Mouse (Mus musculus) heart, postnatal 25 days (tissue): ENCODE data around the gene Calml4. TPM values are rescaled to one million over a fixed set of nuclear protein-coding genes. Genes with fewer than 3 reads are reported as not detected.
"Not testable (repeated sequence)": the region's sequence is repeated elsewhere in the genome, so short reads cannot be mapped to it uniquely, and the experiment has no call there.

Source experiments
- DNase-seq: peaks from one replicate; pipeline ENCODE4 v3.0.0; 2022; ENCODE audit warnings: low spot score
- intact Hi-C: fragments of 180-260 bp; cut with DNase I; formaldehyde crosslinking; loops from one replicate; pipeline ENCODE4 v1.15.1; 2025
- total RNA-seq, 2 experiments: library from RNA; stranded (reverse); gene quantifications; 2 replicates each; pipeline ENCODE4 v1.2.3; 2021

Gene Calml4
- 1 to 10 TPM; 1.3 to 1.7 TPM for total RNA-seq

DNA sequence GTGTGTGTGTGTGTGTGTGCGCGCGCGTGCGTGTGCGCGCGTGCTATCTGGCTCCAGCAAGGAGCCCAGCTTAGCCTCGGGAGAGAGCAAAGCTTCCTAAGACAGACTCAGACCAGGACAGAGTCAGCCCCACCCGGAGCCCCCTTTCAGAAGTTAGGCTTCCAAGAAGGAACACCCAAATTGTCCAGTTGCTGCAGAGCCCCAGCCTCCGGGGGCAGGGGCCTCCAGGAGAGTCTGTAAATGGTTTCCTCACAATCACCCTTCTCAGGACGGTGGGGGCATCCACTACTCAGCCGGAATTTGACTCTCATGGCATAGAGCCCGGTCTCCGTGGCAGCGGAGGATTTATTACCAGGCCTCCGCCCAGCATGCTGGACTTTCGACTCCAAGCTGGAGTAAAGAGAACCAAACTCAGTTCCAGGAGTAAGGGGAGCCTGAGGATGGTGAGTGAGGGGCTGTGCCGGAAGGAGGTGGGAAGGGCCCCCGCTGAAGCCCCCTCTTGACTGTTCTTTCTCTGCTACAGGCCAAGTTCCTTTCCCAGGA lies at the start of gene Calml4:
TSS of gene Calml4 (plus strand) at position 362 of the 543 bp plus-strand sequence.
- peak; percentile 58 for DNase-seq
- intact Hi-C loops = no loop called here

DNA sequence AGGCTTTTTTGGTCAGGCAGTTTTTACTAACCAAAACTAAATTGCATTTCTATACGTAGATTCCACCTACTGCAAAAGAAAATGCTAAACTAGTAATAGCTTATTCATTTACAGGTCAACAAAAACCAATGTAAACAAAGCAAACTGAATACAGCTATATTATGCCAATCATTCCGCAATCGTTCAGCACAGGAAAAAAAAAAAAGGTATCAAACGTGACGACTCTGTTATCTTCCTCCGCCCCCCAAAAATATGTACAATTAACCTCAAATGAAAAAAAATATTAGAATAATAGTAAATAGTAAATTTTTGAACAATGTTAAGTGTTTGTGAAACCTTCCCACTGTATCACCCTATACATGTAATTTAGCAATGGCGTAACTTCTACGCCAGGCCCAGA lies 47.8 kb upstream of the Calml4 start:
- intact Hi-C loops = no loop called here
- no peak for DNase-seq

DNA sequence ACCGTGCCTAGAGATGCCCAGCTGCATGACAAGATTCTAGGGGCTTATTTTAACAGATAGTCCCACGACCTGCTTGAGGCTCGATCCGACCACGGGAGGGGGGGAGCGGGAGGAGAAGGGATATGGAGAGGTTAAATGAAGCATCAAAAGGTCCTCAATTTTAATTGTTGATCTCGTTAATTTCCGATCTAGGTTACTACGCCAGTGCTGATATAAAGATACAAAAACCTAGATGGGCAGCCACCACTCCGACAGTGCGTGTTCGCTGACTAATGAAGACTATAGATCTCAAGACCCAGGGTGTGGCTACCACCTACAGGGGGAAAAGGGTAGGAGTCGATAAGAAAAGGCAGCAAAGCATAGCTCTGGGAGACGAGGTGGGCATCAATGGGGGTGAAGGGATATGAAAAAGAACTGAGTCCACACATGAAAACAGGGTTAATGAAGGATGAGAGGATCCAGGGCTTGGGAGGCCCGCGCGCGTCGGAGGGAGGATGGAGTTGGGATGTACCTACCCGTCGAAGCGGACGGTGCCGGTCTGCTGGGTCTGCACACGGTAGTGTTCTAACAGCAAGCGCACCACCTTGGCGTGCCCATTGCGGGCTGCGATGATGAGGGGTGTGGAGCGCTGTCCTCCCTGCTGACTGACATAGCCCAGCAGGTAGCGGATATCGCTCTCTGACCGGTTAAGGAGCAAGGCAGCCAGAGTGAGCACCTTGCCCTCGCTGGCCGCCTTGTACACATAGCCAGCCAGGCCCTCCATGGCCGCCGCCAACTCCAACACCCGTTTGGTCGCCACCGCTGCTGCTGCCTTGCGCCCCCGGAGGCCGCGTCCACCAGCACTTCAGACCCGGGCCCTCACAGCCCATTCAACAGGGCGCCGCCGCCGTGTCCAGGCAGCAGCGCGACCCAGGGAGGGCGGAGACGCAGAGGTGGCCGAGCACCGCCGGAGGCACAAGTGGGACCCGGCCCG lies 47.1 kb upstream of the Calml4 start:
- no peak for DNase-seq
- intact Hi-C loops = no loop called here

DNA sequence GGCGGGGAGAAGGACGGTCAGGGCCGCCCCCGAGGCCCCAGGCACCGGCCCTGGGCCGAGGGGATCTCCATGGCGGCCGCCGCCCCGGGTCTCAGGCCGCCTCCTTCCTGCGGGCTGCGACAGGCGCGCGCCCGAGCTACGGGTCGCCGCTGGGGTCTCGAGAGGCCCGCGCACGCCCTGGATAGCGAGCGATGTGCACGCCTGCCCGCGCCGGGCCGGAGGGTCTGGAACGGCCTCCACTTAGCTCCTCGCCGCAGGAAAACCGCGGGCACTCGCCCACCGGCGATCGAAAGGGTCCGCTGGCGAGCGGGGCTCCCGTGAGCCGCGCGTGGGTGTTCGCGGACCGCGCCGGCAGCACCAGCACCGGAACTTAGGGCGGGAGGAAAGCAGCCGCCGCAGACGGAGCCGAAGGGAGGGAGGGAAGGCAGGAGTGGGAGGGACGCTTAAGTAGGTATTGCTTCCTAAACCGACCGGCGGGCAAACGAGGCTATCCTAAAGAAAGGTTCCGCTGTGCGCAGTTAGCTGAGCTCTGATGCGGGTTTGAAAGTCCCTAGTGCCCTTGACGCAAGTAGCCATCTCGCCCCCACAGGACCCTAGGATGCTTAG lies 46.3 kb upstream of the Calml4 start, which contains the start of gene Fem1b:
TSS of gene Fem1b (minus strand) at position 419 of the 606 bp plus-strand sequence.
- intact Hi-C loops = no loop called here

DNA sequence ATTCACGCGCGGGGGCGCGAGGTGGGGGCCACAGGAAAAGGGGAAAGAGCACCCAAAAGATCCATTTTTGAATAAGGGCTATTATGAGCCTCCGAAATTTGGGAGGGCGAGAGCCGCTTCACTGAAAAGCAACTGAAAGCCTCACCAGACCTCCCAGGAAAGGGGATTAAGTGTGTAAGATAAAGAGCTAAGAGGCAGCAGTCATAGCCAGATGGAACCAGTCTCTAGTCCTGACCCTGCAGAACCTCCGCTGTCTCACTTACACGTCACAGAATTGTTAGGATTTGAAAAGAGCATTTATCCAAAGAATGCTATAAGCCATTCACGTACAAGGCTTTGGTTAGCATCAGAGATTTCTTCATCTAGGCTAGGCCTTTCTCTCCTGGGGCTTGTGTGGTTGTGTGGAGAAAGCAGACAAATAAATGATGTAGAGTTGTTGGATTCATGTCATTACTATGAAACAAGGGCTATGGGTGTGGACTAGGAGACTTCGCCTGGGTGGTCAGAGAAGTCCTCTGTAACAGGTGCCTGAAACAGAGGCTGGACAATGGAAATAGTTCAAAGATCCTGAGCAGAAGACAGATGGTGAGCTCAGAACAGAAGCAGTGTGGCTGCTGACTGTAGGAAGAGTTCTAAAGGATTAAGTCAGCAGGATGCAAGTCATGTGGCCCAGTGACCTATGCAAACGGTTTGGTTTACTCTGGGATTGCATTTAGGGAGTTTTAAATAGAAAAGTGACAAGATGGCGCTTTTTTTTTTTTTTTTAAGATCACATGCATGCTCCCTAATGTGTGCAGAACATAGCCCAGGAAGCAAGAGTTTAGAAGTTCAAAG lies 45.4 kb upstream of the Calml4 start:
- intact Hi-C loops = no loop called here

More for the DNA sequence above, 46.3 kb upstream of the Calml4 start, which contains the start of gene Fem1b:
- DNase-seq = peak; percentile 85

DNA sequence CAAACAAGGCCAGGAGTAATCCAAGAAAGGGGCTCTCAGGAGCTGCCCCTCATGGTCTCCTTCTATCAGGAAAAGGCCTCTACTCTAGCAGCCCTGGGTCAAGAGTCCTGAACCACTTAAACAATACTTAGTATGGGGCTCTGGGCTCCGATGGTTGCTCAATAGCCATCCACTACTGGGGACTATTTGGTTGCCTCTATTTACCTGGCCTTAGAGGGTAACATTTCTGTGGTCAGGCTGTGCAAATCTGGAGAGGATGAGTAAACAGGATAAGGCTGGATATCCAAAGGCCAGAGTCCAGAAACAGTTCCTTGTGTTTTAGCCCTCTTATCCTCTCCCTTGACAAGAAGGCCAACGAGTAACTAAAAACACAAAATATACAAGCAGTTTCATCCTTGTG lies 43.1 kb upstream of the Calml4 start:
- DNase-seq = no peak
- intact Hi-C loops = no loop called here

More for the DNA sequence above, 45.4 kb upstream of the Calml4 start:
- no peak for DNase-seq

DNA sequence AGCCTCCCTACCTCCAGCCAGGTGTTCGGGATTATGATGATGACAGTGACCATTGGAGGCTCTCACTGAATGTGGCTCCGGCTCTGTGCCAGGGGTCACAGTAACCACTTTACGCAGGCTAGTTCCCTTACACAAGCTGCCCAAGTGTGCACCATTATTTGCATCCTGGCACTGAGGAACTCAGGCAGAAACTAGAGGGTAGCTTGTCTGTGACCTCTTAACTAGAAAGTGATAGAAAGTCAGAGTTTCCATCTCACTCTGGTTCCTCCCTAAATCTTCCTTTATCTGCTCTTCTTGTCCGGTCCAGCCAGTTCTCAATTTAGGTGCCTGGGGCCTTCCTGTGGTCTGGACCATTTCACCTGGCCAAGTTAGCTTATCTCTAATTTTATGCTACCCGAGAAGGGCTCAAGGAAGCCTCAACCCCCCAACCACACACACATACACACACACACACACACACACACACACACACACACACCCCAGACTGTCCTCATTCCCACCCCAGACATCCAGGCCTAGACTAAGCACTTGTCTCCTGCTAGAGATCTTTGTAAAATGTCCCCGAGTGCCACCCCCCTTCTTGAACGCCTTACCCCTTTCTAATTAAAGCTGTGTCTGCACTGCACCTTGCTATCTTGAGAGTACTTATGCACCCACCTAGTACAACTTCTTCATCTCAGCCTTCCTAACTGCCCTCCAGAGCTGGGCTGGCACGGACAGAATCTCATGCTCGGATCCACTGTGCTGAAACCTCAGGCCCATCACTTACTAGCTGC lies 41.4 kb upstream of the Calml4 start:
- intact Hi-C loops = no loop called here

DNA sequence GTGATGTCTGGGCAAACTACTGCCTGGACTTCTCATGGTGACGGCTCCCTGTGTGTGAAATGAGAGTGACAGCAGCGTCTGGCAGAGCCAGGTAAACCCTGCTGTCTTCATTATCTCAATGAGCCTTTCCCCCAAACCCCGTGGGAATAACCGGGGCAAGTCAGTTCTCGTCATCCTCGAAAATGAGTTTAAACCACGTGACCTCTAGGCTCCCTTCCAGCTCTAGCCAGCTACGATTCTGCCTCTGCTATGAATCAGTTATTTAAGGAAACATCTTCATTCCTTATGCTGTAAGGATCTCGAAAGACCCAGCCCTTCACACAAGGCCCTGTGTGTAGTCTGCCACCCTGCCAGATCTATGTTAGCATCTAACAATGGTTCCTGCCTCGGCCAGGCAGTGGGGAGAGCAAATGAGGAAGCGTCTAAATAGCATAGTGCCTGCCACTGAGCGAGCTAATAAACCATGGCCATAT lies 40.7 kb upstream of the Calml4 start:
- intact Hi-C loops = no loop called here
- DNase-seq = no peak

More for the DNA sequence above, 41.4 kb upstream of the Calml4 start:
- DNase-seq = no peak

DNA sequence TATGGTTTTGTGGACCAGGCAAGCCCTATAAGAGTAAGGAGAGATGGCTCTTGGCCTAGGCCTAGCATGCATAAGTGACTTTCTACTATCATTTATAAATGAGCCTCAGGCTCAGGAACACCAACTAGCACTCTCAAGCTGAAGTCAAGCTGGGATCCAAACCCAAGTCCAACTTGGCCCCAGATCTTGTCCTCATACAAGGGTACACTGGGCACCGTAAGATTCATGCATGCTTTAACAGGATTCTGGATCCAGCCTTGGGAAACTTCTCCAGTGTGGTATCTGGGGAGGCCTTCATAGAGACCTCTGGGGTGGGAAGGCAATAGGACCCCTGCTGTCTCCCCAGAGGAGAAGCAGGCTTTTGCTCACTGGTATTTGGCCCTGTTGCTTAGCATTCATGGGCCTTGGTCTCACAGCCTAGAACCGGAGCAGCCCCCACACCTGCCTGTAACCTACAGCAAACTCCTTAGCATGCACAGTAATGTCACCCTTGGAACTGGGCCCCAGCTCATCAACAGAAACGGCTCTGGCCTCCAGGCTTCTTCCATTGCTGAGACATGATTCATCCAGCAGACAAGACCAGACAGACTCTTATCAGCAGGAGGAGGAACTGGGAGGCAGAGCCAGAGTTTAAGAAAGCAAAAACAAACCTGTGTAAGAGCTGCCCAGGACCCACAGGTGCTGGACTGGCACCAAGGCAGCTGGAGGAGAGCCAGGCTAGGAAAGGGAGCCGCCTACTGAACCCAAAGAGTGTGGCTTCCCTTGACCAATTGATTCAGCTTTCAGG lies 39.9 kb upstream of the Calml4 start:
- no peak for DNase-seq
- intact Hi-C loops = no loop called here

DNA sequence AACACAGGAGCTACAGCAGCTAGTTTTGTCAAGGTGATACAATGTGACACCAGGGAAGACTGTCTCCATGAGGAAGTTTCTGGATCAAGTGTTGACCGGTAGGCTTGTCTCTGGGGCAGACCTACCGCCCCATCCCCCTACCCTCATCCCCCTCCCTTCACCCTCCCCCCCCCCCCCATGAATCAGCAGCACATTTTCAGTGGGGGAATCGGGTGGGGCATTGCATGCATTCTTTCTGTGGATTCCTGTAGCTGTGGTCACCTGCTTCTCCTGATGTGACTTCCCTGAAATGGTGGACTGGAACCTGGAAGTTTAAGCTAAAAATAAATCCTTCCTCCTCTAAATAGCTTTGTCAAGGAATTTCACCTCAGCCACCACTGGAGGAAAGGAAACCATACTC lies 38.4 kb upstream of the Calml4 start:
- intact Hi-C loops = no loop called here
- no peak for DNase-seq

DNA sequence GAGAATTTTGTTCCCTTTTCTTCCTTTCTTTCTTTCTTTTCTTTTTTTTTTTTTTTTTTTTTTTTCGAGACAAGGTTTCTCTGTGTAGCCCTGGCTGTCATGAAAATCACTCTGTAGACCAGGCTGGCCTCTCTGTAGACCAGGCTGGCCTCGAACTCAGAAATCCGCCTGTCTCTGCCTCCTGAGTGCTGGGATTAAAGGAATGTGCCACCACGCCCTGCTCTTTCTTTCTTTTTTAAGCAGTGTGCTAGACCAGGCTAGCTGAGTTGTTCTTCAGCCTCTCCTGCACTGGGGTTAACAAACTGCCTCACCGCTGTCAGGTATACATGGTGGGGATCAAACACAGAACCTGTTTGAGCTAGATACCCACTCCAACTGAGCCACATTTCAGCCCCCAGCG lies 38.0 kb upstream of the Calml4 start:
- DNase-seq, intact Hi-C loops: not testable (repeated sequence)

DNA sequence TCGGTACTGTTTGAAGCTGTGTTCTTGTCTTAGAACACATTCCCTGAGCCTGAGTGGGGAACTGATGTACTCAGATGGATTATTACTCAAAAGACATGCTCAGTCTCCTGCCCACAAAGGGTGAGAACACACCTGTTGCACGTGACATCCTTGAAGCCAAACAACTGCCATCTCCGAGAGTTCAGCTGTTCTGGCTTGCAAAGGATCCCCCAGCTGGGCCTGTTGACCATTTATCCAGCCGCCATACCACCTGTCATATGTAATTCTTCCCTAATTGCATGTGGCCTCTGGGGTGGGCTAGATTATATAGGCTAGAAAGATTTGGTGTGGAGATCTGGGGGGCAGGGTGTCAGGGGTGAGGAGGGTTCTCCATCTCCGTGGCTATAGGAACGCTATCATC lies 37.1 kb upstream of the Calml4 start:
- DNase-seq = no peak
- intact Hi-C loops = no loop called here

DNA sequence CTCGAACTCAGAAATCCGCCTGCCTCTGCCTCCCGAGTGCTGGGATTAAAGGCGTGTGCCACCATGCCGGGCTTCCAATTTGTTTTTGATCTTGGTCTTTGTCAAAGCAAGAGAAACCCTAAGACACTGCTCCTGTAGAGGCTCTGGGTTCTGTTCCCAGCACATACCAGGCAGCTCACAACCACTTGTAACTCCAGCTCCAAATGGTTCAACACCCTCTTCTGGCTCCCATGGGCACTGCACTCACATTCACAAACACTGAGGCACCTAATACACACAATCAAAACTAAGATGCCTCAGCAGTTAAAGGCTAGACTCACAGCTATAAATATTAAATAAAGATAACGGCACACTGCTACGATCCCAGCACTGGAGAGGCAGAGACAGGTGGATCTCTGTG lies 36.1 kb upstream of the Calml4 start:
- DNase-seq = no peak
- intact Hi-C loops = no loop called here

DNA sequence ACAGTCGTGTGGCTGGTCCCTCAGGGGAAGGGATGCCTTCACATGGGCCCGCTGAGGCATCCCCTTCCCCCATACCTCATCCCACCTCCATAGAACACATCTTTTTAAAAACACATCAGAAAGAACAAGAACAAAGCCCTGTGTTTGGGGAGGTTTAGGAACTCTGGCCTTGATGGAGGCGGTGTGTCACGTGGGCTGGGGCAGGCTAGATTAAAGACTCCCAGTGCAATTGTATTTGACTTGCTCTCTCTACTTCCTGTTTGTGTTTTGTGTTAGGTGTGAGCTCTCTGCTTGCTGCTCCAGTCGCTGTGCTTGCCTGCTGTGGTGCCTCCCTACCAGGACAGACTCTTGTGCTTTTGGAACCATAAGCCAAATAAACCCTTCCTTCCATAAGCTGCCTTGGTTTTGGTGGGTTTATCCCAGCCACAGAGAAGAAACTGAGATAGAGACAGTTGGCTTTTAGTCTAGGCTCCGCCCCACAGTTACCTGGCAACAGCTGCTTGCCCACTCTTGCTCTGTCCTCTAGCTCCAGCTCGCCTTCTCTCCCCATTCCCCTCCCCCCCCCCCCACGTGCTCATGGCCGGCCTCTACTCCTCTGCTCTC lies 32.0 kb upstream of the Calml4 start:
- no peak for DNase-seq
- intact Hi-C loops = loop anchor here (2.0 kb wide), 1 partner anchor 83 kb away; no protein-coding TSS in a partner anchor

DNA sequence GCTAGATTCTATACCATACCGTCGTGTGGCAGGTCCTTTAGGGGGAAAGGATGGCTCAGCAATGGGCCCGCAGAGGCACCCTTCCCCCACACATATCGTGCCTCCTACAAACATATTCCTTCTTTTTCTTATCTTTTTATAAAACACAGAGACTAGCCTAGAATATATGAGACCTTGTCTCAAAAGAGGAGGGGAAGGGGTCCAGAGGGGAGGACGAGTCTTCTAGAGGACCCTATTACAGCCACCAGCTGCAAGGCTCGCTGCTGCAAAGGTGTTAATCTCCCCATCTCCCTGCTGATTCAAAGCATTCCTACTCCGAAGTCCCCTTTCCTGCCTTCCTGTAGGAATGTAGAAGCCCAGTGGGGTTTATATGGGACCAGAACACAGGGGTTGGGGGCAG lies 31.4 kb upstream of the Calml4 start:
- intact Hi-C loops = loop anchor here (2.0 kb wide), 1 partner anchor 84 kb away; no protein-coding TSS in a partner anchor
- no peak for DNase-seq

DNA sequence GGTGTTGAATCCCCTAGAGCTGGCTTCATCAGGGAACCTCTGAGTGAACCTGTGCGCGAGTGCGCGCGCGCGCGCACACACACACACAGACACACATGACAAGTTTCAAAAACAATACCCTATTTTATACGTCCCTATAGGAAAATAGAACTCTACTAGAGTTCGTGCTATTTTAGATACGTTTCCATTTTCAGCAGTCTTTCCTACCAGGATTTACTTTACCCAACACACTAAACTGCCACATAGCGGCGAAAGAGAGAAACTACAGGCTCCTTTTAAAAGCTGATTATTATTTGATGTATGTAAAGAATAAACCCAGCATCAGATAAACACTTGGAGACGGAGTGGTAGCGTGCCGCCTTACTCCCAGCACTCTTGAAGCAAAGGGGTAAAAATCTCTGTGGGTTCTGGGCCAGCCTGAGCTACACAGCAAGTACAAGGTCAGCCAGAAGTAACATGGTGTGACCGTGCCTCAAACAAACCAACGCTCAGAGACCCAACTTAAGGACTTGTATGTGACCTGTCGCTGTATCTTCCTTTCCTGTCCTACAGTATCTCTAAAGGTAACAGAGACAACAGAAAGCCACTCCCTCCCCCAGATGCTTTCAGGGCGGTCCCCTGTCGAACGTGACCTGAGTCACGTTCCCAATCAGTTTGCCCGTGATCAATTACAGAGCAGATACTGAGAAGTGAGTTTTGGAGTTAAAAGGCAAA lies 29.8 kb upstream of the Calml4 start:
- DNase-seq = no peak
- intact Hi-C loops = loop anchor here (2.0 kb wide), 1 partner anchor 85 kb away; no protein-coding TSS in a partner anchor

DNA sequence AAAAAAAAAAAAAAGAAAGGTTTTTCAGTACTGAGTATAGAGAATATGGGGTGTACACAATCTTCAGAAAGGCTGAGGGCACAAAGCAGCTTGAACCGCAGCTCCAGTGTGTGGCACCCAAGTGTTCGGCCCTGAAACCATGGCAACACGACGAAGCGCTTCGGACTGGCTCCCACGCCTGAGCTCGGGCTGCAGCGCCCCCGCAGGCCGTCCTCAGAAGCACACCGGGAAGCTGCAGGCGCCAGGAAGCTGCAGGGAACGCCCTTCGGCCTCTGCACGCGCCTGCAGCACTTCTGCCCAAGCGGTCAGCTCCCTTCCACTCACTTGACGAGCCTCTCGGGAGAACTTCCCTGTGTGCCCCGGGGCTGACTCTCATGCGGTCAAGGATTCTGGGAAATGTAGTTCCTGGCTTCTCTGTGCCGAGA lies 29.2 kb upstream of the Calml4 start:
- DNase-seq = peak; percentile 92
- intact Hi-C loops = no loop called here
